Mouse (Mus musculus) thymus, postnatal 36 days (tissue): ENCODE data around the gene Aebp2.

Experiments
- DNase-seq, 2 experiments: peaks; one replicate each; pipeline ENCODE4 v3.0.0; 2022; ENCODE audit warnings: mixed read lengths in 2 of 2

Aebp2 gene

GRCm38 (mm10) chr6:140701259-140701658 is 78.8 kb downstream of the Aebp2 start:
- no peak for DNase-seq

GRCm38 (mm10) chr6:140705132-140705531 is 82.7 kb downstream of the Aebp2 start:
- DNase-seq = no peak

- DNase-seq = no peak
These were observed 83.6 kb downstream of the Aebp2 start for GRCm38 (mm10) chr6:140706056-140706455.

- peak; percentile 33 to 48 for DNase-seq
These were observed 85.6 kb downstream of the Aebp2 start for GRCm38 (mm10) chr6:140708059-140708458.

- peak; percentile 30 to 48 for DNase-seq
These were observed 87.1 kb downstream of the Aebp2 start for GRCm38 (mm10) chr6:140709415-140710107.

- DNase-seq = peak; percentile 49 to 62
These were observed 90.3 kb downstream of the Aebp2 start for GRCm38 (mm10) chr6:140712754-140713153.

GRCm38 (mm10) chr6:140714905-140715365 is 92.5 kb downstream of the Aebp2 start:
- peak; percentile 60 to 66 for DNase-seq

- no peak for DNase-seq
These were observed 99.6 kb downstream of the Aebp2 start for GRCm38 (mm10) chr6:140722058-140722457.
